Mouse (Mus musculus) brain, adult 2 months (tissue): ENCODE measurements at regions not wholly inside any gene's neighbourhood (a gene's known extent, or its start where the extent isn't known, plus 50 kb on each side); places are given as distances from the start of the nearest gene placed in this dataset.

ENCODE experiments used
- DNase-seq: peaks from one replicate; pipeline ENCODE4 v3.0.0; 2011; ENCODE audit warnings: low read depth, low spot score

- no peak for DNase-seq
Measured at GRCm38 (mm10) chr3:150752787-150753186, 684.9 kb upstream of the Adgrl4 start.

GRCm38 (mm10) chr3:150759854-150760253, 677.8 kb upstream of the Adgrl4 start:
- no peak for DNase-seq

DNA sequence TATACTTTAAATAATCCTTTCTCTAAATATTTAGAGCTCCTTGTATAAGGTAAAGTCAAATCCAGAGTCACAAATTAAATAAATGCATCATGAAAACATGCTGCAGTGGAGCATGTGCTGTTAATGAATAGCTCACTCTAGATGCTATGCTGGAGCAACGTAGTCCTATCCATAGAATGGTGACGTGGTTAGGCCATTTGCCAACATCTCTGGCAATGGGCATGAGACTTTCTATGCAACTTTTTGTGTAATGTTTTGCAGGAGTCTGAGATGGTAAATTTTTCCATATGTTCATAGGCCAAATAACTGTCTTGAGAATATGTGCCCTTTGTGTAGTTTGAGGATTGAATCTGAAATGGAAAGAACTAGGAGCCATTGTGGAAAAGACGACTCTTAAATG, 653.1 kb upstream of the Adgrl4 start:
- no peak for DNase-seq

DNA sequence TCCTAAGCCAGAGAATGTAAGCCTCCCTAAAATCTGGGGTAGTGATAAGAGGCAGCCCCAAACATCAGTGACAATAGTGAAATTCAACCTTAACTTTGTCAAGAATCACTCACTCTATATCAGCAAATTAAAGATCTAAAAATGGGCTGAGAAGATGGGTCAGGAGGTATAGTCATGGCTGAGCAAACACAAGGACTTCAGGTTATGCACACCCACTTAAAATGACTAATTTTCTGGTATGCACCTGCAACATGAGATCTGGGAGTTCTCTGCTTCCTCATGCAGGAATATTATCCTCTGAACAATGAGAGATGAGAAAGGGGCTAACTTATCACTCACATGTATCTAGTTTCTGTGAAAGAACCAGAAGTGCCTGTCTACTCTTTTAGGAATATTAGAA, 619.9 kb upstream of the Adgrl4 start:
- DNase-seq = no peak

GRCm38 (mm10) chr3:150819369-150819768, 618.3 kb upstream of the Adgrl4 start:
- DNase-seq = peak; percentile 43

- DNase-seq = peak; percentile 69
Measured at GRCm38 (mm10) chr3:150820039-150820438, 617.6 kb upstream of the Adgrl4 start.

DNA sequence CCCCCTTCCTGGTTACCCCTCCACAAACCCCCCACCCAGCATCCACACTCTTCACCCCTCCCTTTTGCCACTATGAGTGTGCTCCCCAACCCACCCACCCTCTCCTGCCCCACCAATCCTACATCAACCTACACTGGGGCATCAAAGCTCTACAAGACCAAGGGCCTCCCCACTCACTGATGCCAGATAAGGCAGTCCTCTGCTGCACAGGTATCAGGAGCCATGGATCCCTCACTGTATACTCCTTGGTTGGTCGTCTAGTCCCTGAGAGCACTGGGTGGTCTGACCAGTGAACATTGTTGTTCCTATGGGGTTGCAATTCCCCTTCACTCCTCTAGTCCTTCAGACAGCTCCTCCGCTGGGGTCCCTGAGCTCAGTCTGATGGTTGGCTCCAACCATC, 591.7 kb upstream of the Adgrl4 start:
- no peak for DNase-seq

GRCm38 (mm10) chr3:150852107-150852506, 585.6 kb upstream of the Adgrl4 start:
- DNase-seq = peak; percentile 2

- DNase-seq = no peak
Measured at GRCm38 (mm10) chr3:150896668-150897067, 541.0 kb upstream of the Adgrl4 start.

DNA sequence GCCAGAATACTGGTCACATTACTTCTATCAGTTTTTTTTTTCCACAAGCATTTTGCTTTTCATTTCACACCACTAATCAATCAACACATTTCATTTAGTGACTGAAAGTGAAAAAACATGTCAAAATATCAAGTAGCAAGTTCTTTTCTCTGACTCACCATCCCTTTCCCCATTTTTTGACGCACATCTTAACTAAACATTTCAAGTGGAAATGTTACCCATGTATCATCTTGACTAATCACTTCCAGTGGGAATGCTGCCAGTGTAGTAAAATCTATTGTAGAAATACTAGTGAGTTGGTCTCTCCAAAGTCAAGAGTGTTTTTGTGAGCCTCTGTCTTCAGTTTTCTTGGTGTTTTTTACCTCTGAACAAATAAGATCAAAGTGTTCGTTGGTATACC, 527.6 kb upstream of the Adgrl4 start:
- DNase-seq = no peak

GRCm38 (mm10) chr3:150954897-150955296, 482.8 kb upstream of the Adgrl4 start:
- peak; percentile 47 for DNase-seq

GRCm38 (mm10) chr3:150999652-151000051, 438.0 kb upstream of the Adgrl4 start:
- DNase-seq = no peak

GRCm38 (mm10) chr3:151000217-151000616, 437.5 kb upstream of the Adgrl4 start:
- DNase-seq = no peak

DNA sequence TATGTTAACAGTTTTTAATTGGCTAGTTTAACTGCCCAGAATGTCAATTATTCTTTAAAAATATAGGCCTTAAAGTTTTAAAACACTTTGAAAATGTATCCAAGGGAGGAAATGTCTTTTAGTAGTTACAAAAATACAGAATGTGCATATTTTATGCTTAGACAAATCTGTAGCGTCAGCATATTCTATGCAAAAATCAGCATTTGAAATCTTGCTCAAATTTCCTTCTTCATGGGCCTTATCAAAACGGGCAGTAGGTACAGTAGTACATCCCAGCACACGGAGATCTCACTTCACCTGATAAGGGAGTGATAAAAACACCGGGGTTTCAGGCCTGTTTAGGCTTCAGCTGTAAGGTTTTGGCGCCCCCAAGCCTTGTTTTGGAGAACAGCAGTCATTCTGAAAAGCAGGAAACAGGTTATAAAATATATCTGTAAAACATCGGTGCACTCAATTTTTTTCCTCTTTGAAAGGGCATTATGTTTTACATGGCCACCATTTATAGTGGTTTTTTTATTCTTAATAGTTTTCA, 435.7 kb upstream of the Adgrl4 start:
- DNase-seq = peak; percentile 67

- DNase-seq = peak; percentile 41
Measured at GRCm38 (mm10) chr3:151003524-151003923, 434.2 kb upstream of the Adgrl4 start.

- DNase-seq = peak; percentile 7
Measured at GRCm38 (mm10) chr3:151003990-151004389, 433.7 kb upstream of the Adgrl4 start.

DNA sequence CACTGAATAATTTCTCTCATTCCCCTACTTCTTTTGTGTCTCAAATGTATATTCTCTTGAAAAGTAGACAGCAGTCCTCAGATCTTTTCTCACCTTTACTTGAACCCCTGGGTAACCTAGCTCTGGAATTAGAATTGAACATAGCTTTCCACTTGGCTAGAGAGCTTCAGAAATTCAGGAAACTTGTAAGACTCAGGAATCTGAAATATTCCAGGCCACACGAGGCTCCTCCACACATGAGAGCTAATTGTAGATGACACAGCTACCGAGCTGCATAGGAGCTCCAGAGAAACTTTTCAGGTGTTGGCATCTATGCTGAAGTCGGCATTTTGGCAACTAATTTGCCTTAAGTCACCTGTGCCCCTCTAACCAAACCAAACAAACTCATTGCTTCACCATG, 417.7 kb upstream of the Adgrl4 start:
- DNase-seq = no peak

- DNase-seq = peak; percentile 1
Measured at GRCm38 (mm10) chr3:151057491-151057890, 380.2 kb upstream of the Adgrl4 start.

- DNase-seq = no peak
Measured at GRCm38 (mm10) chr3:151072322-151072721, 365.4 kb upstream of the Adgrl4 start.

DNA sequence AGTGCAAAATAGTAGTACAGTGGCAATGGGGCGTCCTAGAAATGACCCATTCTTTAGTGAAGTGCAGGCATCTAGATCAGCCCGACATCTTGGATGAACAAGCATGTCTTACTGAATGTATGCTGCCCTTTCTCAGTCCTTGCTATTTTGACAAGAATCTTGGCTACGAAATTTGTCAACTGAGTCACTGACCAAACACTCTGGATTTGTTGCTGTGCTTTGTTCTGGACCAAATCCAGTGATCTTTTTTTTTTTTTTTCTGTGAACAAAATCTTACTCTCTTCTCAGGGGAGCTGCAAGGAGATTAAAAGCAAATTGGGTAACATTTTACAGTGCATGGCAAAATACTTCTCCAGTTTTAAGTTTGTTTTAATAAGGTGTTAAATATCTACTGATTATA, 320.9 kb upstream of the Adgrl4 start:
- no peak for DNase-seq

GRCm38 (mm10) chr3:151117583-151118041, 320.1 kb upstream of the Adgrl4 start:
- DNase-seq = peak; percentile 2

DNA sequence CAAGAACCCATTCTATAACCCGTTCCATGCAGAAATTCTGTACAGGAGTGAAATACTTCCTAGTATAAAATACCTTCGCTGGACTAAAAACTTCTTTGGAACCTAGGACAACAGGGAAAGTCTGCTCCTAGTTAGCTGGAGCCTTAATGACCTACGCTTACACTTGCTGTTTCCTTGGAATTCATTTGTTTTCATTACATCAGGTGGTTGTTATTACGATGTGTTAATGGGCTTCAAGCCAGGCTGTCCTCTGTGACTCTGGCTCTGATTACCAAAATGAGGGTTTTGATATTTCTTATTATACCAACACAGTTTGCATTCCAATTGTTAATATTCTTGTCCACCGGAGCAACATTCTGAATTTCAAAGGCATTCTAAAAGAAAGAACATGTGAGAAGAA, 313.6 kb upstream of the Adgrl4 start:
- DNase-seq = no peak

DNA sequence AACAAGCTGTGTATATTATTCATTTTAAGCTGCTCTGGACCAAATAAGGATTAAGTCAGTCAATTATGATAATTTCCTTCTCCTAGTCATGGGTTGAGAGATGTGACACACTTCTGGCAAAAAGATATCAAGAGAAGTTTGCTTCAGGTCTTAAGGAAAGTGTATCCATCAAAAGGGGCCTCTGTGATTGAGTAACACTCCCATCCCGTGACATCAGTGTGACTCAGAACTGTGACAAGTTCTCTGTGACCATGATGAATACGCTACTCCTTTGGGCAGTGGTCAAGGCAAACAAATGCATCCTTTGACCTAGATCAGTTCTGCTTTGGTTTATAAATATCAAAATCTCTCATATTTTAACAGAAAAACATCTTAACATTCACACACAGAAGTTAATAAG, 290.8 kb upstream of the Adgrl4 start:
- no peak for DNase-seq

GRCm38 (mm10) chr3:151153340-151153739, 284.3 kb upstream of the Adgrl4 start:
- DNase-seq = peak; percentile 6
